Mouse (Mus musculus) cortical plate, adult 2 months (tissue): Measurements from ENCODE around the gene Uhrf1. TPM values are rescaled to one million over a fixed set of nuclear protein-coding genes. Genes with fewer than 3 reads are reported as not detected.
"Not testable (repeated sequence)": the region's sequence is repeated elsewhere in the genome, so short reads cannot be mapped to it uniquely, and the experiment has no call there.

Experiments
- H3K27ac ChIP-seq: fragments of 200-500 bp; 2 replicates; pipeline ENCODE4 v1.5.1; 2012; ENCODE audit warnings: low read length, control low read depth, inconsistent platforms; ENCODE audit not compliant: insufficient read depth
- H3K4me1 ChIP-seq: fragments of 200-500 bp; 2 replicates; pipeline ENCODE4 v1.6.1; 2011; ENCODE audit warnings: low read length; ENCODE audit not compliant: control insufficient read depth, insufficient read depth
- H3K4me3 ChIP-seq: fragments of 200-500 bp; 2 replicates; pipeline ENCODE4 v1.5.1; 2011; ENCODE audit warnings: mild to moderate bottlenecking, low read length, control low read depth; ENCODE audit not compliant: insufficient read depth
- CTCF ChIP-seq: fragments of 200-500 bp; IDR thresholded peaks from 2 replicates; pipeline ENCODE4 v1.5.1; 2011; ENCODE audit warnings: mild to moderate bottlenecking, control low read depth, low read length; ENCODE audit not compliant: insufficient read depth; ENCODE audit errors: extremely low read depth
- POLR2A ChIP-seq: fragments of 200-500 bp; IDR thresholded peaks from 2 replicates; pipeline ENCODE4 v1.6.1; 2011; ENCODE audit warnings: mild to moderate bottlenecking, low read length, control low read depth; ENCODE audit not compliant: insufficient read depth; ENCODE audit errors: extremely low read depth
- polyA plus RNA-seq: library from polyadenylated mRNA; depleted of rRNA; stranded (reverse); fragments of >200 nt; gene quantifications from 2 replicates; pipeline ENCODE4 v1.2.3, GENCODE M21; 2012; rRNA removed

Uhrf1 gene
- 1.1 and 1.8 TPM in 2 replicates for polyA plus RNA-seq

GRCm38 (mm10) chr17:56303160-56303846 is at the start of gene Uhrf1:
Gene Uhrf1 (plus strand): TSS chr17:56303321.
- TF ChIP-seq CTCF (no peak), POLR2A (no peak)
- Histone ChIP-seq H3K27ac (no peak within 1 kb of the TSS), H3K4me1 (no peaks in the 10 kb centered on the region), H3K4me3 (peak within 1 kb of the TSS; percentile 33)

- Histone ChIP-seq H3K4me1 (peaks cover 6% of the 10 kb centered on the region), H3K4me3 (no peak overlapping the region), H3K27ac (no peak overlapping the region)
- TF ChIP-seq POLR2A (no peak), CTCF (no peak)
These were observed 48.4 kb upstream of the Uhrf1 start for GRCm38 (mm10) chr17:56254695-56255094.

- H3K4me1 ChIP-seq: peaks cover 13% of the 10 kb centered on the region
- no peak overlapping the region; the same call in 1 of the 2 replicates for H3K4me3 ChIP-seq
- TF ChIP-seq CTCF (peak; percentile 37; the same call in 1 of the 2 replicates), POLR2A (no peak)
- H3K27ac ChIP-seq: peak overlapping the region; percentile 24; the same call in 1 of the 2 replicates
These were observed 47.7 kb upstream of the Uhrf1 start for GRCm38 (mm10) chr17:56255429-56255828.

- peaks cover 13% of the 10 kb centered on the region for H3K4me1 ChIP-seq
- H3K4me3 ChIP-seq: peak overlapping the region; percentile 44
- H3K27ac ChIP-seq: peak overlapping the region; percentile 38
- TF ChIP-seq CTCF (peak; percentile 87), POLR2A (peak; percentile 78)
These were observed 47.3 kb upstream of the Uhrf1 start for GRCm38 (mm10) chr17:56255863-56256238.

GRCm38 (mm10) chr17:56256239-56256881 is 46.8 kb upstream of the Uhrf1 start, which contains the start of gene Fem1a:
Gene Fem1a (plus strand): TSS chr17:56256810.
- Histone ChIP-seq H3K27ac (peak within 1 kb of the TSS; percentile 38), H3K4me3 (peak within 1 kb of the TSS; percentile 44), H3K4me1 (peaks cover 15% of the 10 kb centered on the region)
- peak; percentile 77 for TF ChIP-seq POLR2A
- no peak for TF ChIP-seq CTCF

- H3K4me3 ChIP-seq: peak overlapping the region; percentile 44
- H3K27ac ChIP-seq: no peak overlapping the region; the same call in 1 of the 2 replicates
- peaks cover 15% of the 10 kb centered on the region for H3K4me1 ChIP-seq
- TF ChIP-seq CTCF: no peak
- TF ChIP-seq POLR2A: no peak
These were observed 45.8 kb upstream of the Uhrf1 start for GRCm38 (mm10) chr17:56257181-56257894.

- Histone ChIP-seq H3K4me1 (peaks cover 15% of the 10 kb centered on the region), H3K4me3 (peak overlapping the region; percentile 15; the same call in 1 of the 2 replicates)
- H3K27ac ChIP-seq: not testable (repeated sequence)
These were observed 44.9 kb upstream of the Uhrf1 start for GRCm38 (mm10) chr17:56258269-56258668.

GRCm38 (mm10) chr17:56258812-56259211 is 44.3 kb upstream of the Uhrf1 start:
- peaks cover 15% of the 10 kb centered on the region for H3K4me1 ChIP-seq
- peak overlapping the region; percentile 15; the same call in 1 of the 2 replicates for H3K4me3 ChIP-seq
- H3K27ac ChIP-seq: not testable (repeated sequence)

- TF ChIP-seq CTCF (no peak), POLR2A (no peak)
- Histone ChIP-seq H3K4me1 (peaks cover 15% of the 10 kb centered on the region), H3K27ac (no peak overlapping the region), H3K4me3 (peak overlapping the region; percentile 7; the same call in 1 of the 2 replicates)
These were observed 43.7 kb upstream of the Uhrf1 start for GRCm38 (mm10) chr17:56259301-56260037.
